Mouse (Mus musculus): Measurements from ENCODE around the gene Mapk8. TPM values are rescaled to one million over a fixed set of nuclear protein-coding genes. Genes with fewer than 3 reads are reported as not detected.

Gene Mapk8
- polyA plus RNA-seq, 1 experiment from 2014 or later = 13.1 TPM

DNA sequence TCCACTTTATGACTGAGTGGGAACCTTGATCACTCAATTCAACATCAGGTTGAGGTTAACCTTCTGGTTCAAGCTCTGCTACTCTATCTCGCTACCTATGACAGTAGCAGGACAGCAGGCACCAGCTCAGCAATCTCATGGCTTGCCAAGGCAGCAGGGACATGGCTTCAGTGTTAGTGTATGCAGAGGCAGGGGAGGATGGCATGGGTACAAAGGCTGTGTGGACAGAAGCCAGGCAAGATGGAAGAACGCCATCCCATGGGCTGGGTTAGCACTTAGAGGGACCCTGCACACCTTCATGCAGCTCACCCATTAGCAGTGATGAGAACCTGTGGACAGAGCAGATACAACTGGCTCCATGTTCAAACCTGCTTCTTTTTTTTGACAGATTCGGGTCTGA, 69.7 kb downstream of the Mapk8 start:
- WGBS = 91% methylated on average over 3 of the region's 3 CpGs
- Histone ChIP-seq H3K4me2 (ENCODE audit: low read depth, low read length) (no peak overlapping the region), H3K9me3 (ENCODE audit: control insufficient read depth, low read length) (no peaks in the 10 kb centered on the region), H3K4me3 (ENCODE audit: low read depth, low read length) (no peak overlapping the region), H3K27me3 (replicated peaks; ENCODE audit: control insufficient read depth, insufficient read depth, low read length) (no peaks in the 10 kb centered on the region), H3K9ac (ENCODE audit: low read depth, low read length) (no peak overlapping the region), H3K36me3 (ENCODE audit: control insufficient read depth, insufficient read depth, low read length) (peaks cover 33% of the 10 kb centered on the region), H3K27ac (replicated peaks; ENCODE audit: low read depth, low read length) (no peak overlapping the region), H3K4me1 (ENCODE audit: control insufficient read depth, insufficient read depth, low read length) (no peaks in the 10 kb centered on the region)
- DNase-seq (ENCODE audit: low spot score) (no peak), ATAC-seq (ENCODE audit: low read depth) (no peak)

DNA sequence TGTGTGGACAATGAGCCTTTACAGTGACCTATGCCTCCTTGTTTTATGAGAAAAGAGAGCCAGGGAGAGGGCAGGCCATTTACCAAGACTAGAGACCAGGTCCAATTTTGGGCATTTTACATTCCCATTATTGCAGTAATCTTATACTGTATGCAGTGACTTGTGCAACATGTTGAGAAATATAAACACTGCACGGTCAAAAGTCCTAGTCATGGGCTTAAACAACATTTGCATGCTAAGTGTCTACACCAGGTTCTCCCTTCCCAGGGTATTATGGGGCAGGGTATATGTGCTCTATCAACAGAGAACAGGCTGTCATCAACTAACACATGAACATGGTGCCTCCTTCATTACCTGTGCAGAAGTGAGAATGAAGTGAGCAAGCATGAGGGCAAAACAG, 72.9 kb downstream of the Mapk8 start:
- Histone ChIP-seq H3K27me3 (replicated peaks; ENCODE audit: control insufficient read depth, insufficient read depth, low read length) (no peaks in the 10 kb centered on the region), H3K4me2 (ENCODE audit: low read depth, low read length) (no peak overlapping the region), H3K9ac (ENCODE audit: low read depth, low read length) (no peak overlapping the region), H3K9me3 (ENCODE audit: control insufficient read depth, low read length) (no peaks in the 10 kb centered on the region), H3K27ac (replicated peaks; ENCODE audit: low read depth, low read length) (no peak overlapping the region), H3K4me1 (ENCODE audit: control insufficient read depth, insufficient read depth, low read length) (peaks cover 4% of the 10 kb centered on the region; the same call in 1 of the 2 replicates), H3K36me3 (ENCODE audit: control insufficient read depth, insufficient read depth, low read length) (peaks cover 11% of the 10 kb centered on the region; the same call in 1 of the 2 replicates), H3K4me3 (ENCODE audit: low read depth, low read length) (no peak overlapping the region)
- ATAC-seq (ENCODE audit: low read depth) (no peak), DNase-seq (ENCODE audit: low spot score) (no peak)
- 81% methylated on average over 1 of the region's 1 CpGs for WGBS

DNA sequence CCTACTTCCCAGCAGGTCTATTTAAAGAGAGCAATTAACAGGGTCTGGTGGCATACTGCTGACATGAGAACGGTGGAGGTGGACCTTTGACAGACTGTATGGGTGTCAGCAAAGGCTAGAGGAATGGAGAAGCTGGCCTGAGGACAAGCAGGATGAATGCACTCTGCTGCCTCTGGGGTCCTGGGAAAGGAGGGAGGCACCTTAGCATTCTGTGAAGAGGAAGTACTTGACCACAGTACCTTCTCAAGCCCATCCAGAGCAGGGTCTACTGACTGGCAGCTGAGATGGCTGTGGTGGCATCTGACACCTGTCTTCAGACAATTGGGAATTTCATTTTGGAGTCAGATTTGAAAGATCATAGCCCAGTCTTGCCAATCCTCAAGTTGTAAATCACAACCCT, 73.7 kb downstream of the Mapk8 start:
- Histone ChIP-seq H3K36me3 (ENCODE audit: control insufficient read depth, insufficient read depth, low read length) (peaks cover 7% of the 10 kb centered on the region; the same call in 1 of the 2 replicates), H3K4me1 (ENCODE audit: control insufficient read depth, insufficient read depth, low read length) (peaks cover 4% of the 10 kb centered on the region; the same call in 1 of the 2 replicates), H3K4me2 (ENCODE audit: low read depth, low read length) (no peak overlapping the region), H3K27me3 (replicated peaks; ENCODE audit: control insufficient read depth, insufficient read depth, low read length) (no peaks in the 10 kb centered on the region), H3K9ac (ENCODE audit: low read depth, low read length) (no peak overlapping the region), H3K4me3 (ENCODE audit: low read depth, low read length) (no peak overlapping the region), H3K9me3 (ENCODE audit: control insufficient read depth, low read length) (no peaks in the 10 kb centered on the region), H3K27ac (replicated peaks; ENCODE audit: low read depth, low read length) (no peak overlapping the region)
- DNase-seq (ENCODE audit: low spot score) (no peak), ATAC-seq (ENCODE audit: low read depth) (no peak)
- WGBS = 48% methylated on average over 1 of the region's 1 CpGs

DNA sequence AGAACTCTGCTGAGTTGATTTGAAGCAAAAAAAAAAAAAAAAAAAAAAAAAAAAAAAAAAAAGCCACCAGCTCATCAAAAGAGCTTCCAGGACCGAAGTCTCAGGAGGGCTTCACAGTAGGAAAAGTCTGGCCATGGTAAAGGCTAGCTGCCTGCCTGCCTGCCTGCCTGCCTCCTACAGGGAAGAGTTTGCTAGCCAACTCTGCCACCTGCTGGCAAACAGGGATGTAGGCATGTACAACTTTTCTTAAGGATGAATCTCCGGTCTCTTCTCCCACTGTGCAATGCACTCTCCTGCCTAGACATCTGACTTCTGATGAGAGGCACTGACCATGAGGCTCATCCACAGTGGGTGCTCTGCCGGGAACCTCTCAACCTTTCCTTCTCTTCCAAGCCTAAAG, 75.7 kb downstream of the Mapk8 start:
- Histone ChIP-seq H3K4me1 (ENCODE audit: control insufficient read depth, insufficient read depth, low read length) (peaks cover 4% of the 10 kb centered on the region; the same call in 1 of the 2 replicates), H3K27ac (replicated peaks; ENCODE audit: low read depth, low read length) (no peak overlapping the region), H3K36me3 (ENCODE audit: control insufficient read depth, insufficient read depth, low read length) (peaks cover 7% of the 10 kb centered on the region; the same call in 1 of the 2 replicates), H3K9me3 (ENCODE audit: control insufficient read depth, low read length) (no peaks in the 10 kb centered on the region), H3K27me3 (replicated peaks; ENCODE audit: control insufficient read depth, insufficient read depth, low read length) (no peaks in the 10 kb centered on the region), H3K4me3 (ENCODE audit: low read depth, low read length) (no peak overlapping the region), H3K4me2 (ENCODE audit: low read depth, low read length) (no peak overlapping the region), H3K9ac (ENCODE audit: low read depth, low read length) (no peak overlapping the region)
- 14% methylated on average over 3 of the region's 3 CpGs for WGBS
- DNase-seq (ENCODE audit: low spot score) = peak; percentile 88
- ATAC-seq (ENCODE audit: low read depth) = peak; percentile 77

DNA sequence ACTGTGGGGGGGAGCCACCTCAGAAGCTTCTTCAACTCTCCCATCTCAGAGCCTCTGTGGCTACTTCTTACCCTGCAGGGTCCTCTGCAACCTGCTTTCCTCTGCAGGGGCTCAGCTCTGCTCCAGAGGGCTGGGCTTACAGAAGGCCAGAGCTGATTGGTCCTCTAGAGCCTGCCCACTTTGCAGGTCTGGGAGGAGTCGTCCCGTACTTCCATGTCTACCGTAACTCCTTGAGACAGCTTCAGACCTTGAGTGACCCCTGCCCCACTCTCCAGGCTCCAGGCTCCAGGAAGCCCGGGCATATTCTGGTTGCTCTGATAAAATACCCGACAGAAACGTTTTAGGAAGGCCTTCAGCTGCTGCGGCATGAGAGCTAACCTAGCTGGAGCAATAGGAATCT, 76.9 kb downstream of the Mapk8 start:
- H3K36me3 ChIP-seq (ENCODE audit: control insufficient read depth, insufficient read depth, low read length) = no peaks in the 10 kb centered on the region
- no peaks in the 10 kb centered on the region for H3K9me3 ChIP-seq (ENCODE audit: control insufficient read depth, low read length)
- H3K4me2 ChIP-seq (ENCODE audit: low read depth, low read length) = peak overlapping the region; percentile 41
- no peak overlapping the region for H3K4me3 ChIP-seq (ENCODE audit: low read depth, low read length)
- no peak for DNase-seq (ENCODE audit: low spot score)
- no peaks in the 10 kb centered on the region for H3K27me3 ChIP-seq (replicated peaks; ENCODE audit: control insufficient read depth, insufficient read depth, low read length)
- H3K4me1 ChIP-seq (ENCODE audit: control insufficient read depth, insufficient read depth, low read length) = peaks cover 4% of the 10 kb centered on the region; the same call in 1 of the 2 replicates
- no peak overlapping the region for H3K27ac ChIP-seq (replicated peaks; ENCODE audit: low read depth, low read length)
- WGBS = 6% methylated on average over 7 of the region's 7 CpGs
- ATAC-seq (ENCODE audit: low read depth) = peak; percentile 50
- H3K9ac ChIP-seq (ENCODE audit: low read depth, low read length) = peak overlapping the region; percentile 14; the same call in 1 of the 2 replicates

DNA sequence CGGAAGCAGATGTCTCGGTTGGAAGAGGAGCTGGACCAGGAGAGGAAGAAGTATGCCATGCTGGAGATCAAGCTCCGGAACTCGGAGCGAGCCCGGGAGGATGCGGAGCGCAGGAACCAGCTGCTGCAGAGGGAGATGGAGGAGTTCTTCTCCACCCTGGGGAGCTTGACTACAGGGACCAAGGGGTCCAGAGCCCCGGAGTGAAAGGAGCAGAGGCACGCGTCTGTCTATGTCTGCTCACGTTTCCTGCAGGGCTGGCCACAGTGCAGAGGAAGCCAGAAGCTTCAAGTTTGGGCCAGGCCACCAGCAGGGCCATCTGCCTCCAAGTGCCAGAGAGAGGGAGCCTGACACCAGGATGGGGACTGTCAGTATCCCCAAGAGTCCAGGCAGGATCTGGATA, 77.6 kb downstream of the Mapk8 start:
- 86% methylated on average over 12 of the region's 12 CpGs for WGBS
- Histone ChIP-seq H3K27me3 (replicated peaks; ENCODE audit: control insufficient read depth, insufficient read depth, low read length) (no peaks in the 10 kb centered on the region), H3K4me3 (ENCODE audit: low read depth, low read length) (no peak overlapping the region), H3K36me3 (ENCODE audit: control insufficient read depth, insufficient read depth, low read length) (no peaks in the 10 kb centered on the region), H3K4me2 (ENCODE audit: low read depth, low read length) (no peak overlapping the region), H3K27ac (replicated peaks; ENCODE audit: low read depth, low read length) (no peak overlapping the region), H3K4me1 (ENCODE audit: control insufficient read depth, insufficient read depth, low read length) (peaks cover 4% of the 10 kb centered on the region; the same call in 1 of the 2 replicates), H3K9me3 (ENCODE audit: control insufficient read depth, low read length) (no peaks in the 10 kb centered on the region), H3K9ac (ENCODE audit: low read depth, low read length) (no peak overlapping the region)
- DNase-seq (ENCODE audit: low spot score) = no peak
- no peak for ATAC-seq (ENCODE audit: low read depth)

DNA sequence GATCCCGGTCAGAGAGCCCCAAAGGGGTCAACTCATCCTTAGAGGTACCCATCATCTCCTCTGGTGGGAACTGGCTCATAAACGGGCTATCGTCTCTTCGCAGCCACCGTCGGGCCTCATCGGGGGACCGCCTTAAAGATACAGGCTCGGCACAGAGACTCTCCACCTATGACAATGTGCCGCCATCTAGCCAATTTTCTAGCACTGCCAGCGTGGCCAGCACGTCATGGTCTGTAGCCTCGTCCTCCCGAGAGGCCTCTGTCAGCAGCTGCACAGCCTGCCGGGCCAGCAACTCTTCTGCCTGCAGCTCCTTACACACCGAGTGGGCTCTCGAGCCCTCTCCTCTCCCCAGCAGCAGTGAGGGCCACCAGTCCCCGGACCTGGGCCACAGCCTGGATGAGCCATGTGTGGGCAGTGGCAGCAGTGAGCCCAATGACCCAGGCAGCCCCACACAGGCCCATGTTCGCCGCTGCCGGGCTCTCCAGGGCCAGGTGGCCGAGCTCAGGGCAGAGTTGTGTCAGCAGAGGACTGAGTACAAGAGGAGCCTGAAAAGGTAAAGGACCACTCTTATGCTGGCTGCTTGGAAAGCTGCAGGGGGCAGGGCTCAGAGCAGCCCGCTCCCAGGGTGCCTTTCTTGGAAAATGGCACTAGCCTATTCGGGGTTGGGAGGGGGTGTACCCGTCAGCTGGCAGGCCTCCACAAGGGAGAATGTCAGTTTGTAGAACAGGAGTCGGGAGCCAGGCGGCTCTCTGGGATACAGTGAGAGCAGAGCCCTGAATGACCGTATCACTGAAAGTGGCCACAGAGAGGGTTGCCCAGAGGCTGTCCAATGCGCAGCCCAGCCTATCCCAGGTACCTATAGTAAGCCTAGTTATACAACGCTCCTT, 79.8 kb downstream of the Mapk8 start:
- Histone ChIP-seq H3K36me3 (ENCODE audit: control insufficient read depth, insufficient read depth, low read length) (no peaks in the 10 kb centered on the region), H3K9me3 (ENCODE audit: control insufficient read depth, low read length) (no peaks in the 10 kb centered on the region), H3K4me1 (ENCODE audit: control insufficient read depth, insufficient read depth, low read length) (peaks cover 4% of the 10 kb centered on the region; the same call in 1 of the 2 replicates), H3K27me3 (replicated peaks; ENCODE audit: control insufficient read depth, insufficient read depth, low read length) (no peaks in the 10 kb centered on the region), H3K9ac (ENCODE audit: low read depth, low read length) (no peak overlapping the region), H3K4me2 (ENCODE audit: low read depth, low read length) (no peak overlapping the region), H3K27ac (replicated peaks; ENCODE audit: low read depth, low read length) (no peak overlapping the region), H3K4me3 (ENCODE audit: low read depth, low read length) (no peak overlapping the region)
- ATAC-seq (ENCODE audit: low read depth) (no peak), DNase-seq (ENCODE audit: low spot score) (no peak)
- 80% methylated on average over 29 of the region's 30 CpGs for WGBS

DNA sequence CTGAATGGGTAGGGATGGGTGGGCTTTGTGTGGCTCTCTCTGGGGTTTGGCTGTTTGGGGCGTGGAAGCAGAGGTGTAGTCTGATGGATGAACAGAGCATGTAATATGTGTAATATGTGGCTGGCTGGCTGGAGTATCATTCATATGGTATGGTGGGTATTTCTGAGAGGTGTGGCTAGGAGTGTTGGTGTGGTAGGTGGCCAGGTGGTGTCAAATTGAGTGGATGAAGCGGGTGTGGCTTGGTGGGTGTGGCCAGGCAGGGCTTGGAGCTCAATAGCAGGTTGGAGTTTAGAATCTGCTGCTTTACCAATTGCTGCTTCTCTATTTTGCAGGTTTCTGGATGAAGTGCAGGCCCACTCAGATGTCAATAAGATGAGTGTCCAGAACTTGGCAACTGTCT, 82.9 kb downstream of the Mapk8 start:
- Histone ChIP-seq H3K27me3 (replicated peaks; ENCODE audit: control insufficient read depth, insufficient read depth, low read length) (no peaks in the 10 kb centered on the region), H3K9ac (ENCODE audit: low read depth, low read length) (no peak overlapping the region), H3K4me1 (ENCODE audit: control insufficient read depth, insufficient read depth, low read length) (no peaks in the 10 kb centered on the region), H3K4me2 (ENCODE audit: low read depth, low read length) (no peak overlapping the region), H3K9me3 (ENCODE audit: control insufficient read depth, low read length) (no peaks in the 10 kb centered on the region), H3K27ac (replicated peaks; ENCODE audit: low read depth, low read length) (no peak overlapping the region), H3K36me3 (ENCODE audit: control insufficient read depth, insufficient read depth, low read length) (no peaks in the 10 kb centered on the region), H3K4me3 (ENCODE audit: low read depth, low read length) (no peak overlapping the region)
- DNase-seq (ENCODE audit: low spot score) (no peak), ATAC-seq (ENCODE audit: low read depth) (no peak)
- 85% methylated on average over 2 of the region's 2 CpGs for WGBS

DNA sequence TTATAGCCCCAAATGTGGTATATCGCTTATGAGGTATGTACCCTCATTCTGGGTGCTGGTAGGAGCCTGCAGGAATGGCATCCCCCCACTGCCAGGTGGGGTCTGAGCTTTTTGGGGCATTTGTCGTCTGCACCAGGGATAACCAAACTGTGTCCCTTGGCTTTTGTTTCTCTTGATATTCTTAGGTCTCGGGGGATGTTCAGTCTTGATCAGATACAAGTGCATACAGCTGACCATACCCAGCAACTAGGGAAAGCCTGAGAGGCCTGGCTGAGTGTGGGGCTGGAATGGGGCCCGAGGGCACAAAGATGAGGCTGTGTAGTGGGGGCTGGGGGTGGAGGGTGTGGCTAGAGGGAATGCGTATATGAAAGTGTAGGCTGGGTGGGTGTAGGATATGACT, 83.3 kb downstream of the Mapk8 start:
- Histone ChIP-seq H3K27ac (replicated peaks; ENCODE audit: low read depth, low read length) (no peak overlapping the region), H3K4me3 (ENCODE audit: low read depth, low read length) (no peak overlapping the region), H3K4me2 (ENCODE audit: low read depth, low read length) (no peak overlapping the region), H3K9me3 (ENCODE audit: control insufficient read depth, low read length) (no peaks in the 10 kb centered on the region), H3K27me3 (replicated peaks; ENCODE audit: control insufficient read depth, insufficient read depth, low read length) (no peaks in the 10 kb centered on the region), H3K36me3 (ENCODE audit: control insufficient read depth, insufficient read depth, low read length) (no peaks in the 10 kb centered on the region), H3K4me1 (ENCODE audit: control insufficient read depth, insufficient read depth, low read length) (no peaks in the 10 kb centered on the region), H3K9ac (ENCODE audit: low read depth, low read length) (no peak overlapping the region)
- 73% methylated on average over 5 of the region's 5 CpGs for WGBS
- ATAC-seq (ENCODE audit: low read depth) (no peak), DNase-seq (ENCODE audit: low spot score) (no peak)
